Mouse (Mus musculus): ENCODE data around the gene Slc27a5. TPM values are rescaled to one million over a fixed set of nuclear protein-coding genes. Genes with fewer than 3 reads are reported as not detected.
A peak's percentile ranks its signal among the peaks of the same experiment; 100 is the strongest.

Gene Slc27a5
- polyA plus RNA-seq, 1 experiment from 2014 or later, result 0.75 TPM

DNA sequence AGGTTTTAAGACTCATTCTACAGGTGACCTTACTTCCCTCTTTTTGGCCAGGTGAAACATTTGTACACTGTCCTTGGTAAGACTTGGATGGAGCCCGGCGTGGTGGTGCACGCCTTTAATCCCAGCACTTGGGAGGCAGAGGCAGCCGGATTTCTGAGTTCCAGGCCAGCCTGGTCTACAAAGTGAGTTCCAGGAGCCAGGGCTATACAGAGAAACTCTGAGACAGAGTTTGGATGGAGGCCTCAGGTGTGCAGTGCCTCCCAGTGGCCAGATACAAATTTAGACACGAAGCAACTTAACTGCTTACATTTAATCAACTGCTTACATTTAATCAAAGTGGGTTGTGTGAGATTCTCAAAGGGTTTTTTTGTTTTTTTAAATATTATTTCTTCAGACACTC, 33.1 kb upstream of the Slc27a5 start:
- Histone ChIP-seq H3K27me3 (replicated peaks; ENCODE audit: control insufficient read depth, insufficient read depth, low read length) (no peaks in the 10 kb centered on the region), H3K9ac (replicated peaks; ENCODE audit: low read depth, low read length) (no peak overlapping the region), H3K27ac (ENCODE audit: low read length) (no peak overlapping the region), H3K4me2 (ENCODE audit: low read length) (no peak overlapping the region), H3K4me1 (replicated peaks; ENCODE audit: control insufficient read depth, insufficient read depth, low read length) (peaks cover 29% of the 10 kb centered on the region), H3K4me3 (replicated peaks; ENCODE audit: low read length) (no peak overlapping the region), H3K9me3 (ENCODE audit: control insufficient read depth, low read length) (no peaks in the 10 kb centered on the region), H3K36me3 (ENCODE audit: control insufficient read depth, insufficient read depth) (peaks cover 67% of the 10 kb centered on the region)
- WGBS, result 76% methylated on average over 5 of the region's 5 CpGs
- ATAC-seq, result no peak

GRCm38 (mm10) chr7:13028986-13029385, 31.0 kb upstream of the Slc27a5 start:
- WGBS, result 81% methylated on average over 4 of the region's 4 CpGs

DNA sequence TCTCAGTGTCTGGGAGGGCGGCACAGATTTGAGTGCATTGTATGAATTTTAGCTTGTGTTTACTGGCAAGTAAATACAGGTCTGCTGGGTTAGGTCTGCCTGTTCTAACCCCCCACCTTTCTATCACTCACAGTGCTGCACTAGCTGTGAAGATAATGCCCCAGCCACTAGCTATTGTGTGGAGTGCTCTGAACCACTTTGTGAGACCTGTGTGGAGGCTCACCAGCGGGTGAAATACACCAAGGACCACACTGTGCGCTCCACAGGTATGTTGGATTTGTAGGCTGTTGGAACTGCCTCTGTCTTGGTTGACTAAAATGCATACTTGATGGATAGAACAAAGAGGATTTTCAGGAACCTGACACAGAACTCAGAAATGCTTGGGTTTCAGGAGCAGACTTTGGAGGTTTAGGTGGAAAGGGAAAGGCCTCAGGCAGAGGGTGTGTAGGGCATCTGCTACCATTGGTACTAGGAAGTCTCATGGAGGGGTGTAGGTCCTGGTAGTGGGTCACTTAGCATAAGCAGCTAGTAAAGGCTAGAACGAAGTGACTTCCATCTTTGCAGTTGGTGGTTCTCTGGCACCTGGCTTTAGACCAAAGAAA, 27.6 kb upstream of the Slc27a5 start:
- H3K9me3 ChIP-seq (ENCODE audit: control insufficient read depth, low read length), result no peaks in the 10 kb centered on the region
- H3K9ac ChIP-seq (replicated peaks; ENCODE audit: low read depth, low read length), result peak overlapping the region; percentile 90
- peaks cover 45% of the 10 kb centered on the region for H3K36me3 ChIP-seq (ENCODE audit: control insufficient read depth, insufficient read depth)
- ATAC-seq, result no peak
- no peak overlapping the region for H3K27ac ChIP-seq (ENCODE audit: low read length)
- H3K4me1 ChIP-seq (replicated peaks; ENCODE audit: control insufficient read depth, insufficient read depth, low read length), result peaks cover 28% of the 10 kb centered on the region
- no peaks in the 10 kb centered on the region for H3K27me3 ChIP-seq (replicated peaks; ENCODE audit: control insufficient read depth, insufficient read depth, low read length)
- H3K4me3 ChIP-seq (replicated peaks; ENCODE audit: low read length), result peak overlapping the region; percentile 90
- peak overlapping the region; percentile 97 for H3K4me2 ChIP-seq (ENCODE audit: low read length)
- WGBS, result 29% methylated on average over 4 of the region's 4 CpGs

More at GRCm38 (mm10) chr7:13028986-13029385, 31.0 kb upstream of the Slc27a5 start:
- Histone ChIP-seq H3K4me1 (replicated peaks; ENCODE audit: control insufficient read depth, insufficient read depth, low read length) (peaks cover 28% of the 10 kb centered on the region), H3K4me3 (replicated peaks; ENCODE audit: low read length) (no peak overlapping the region), H3K9me3 (ENCODE audit: control insufficient read depth, low read length) (no peaks in the 10 kb centered on the region), H3K27me3 (replicated peaks; ENCODE audit: control insufficient read depth, insufficient read depth, low read length) (no peaks in the 10 kb centered on the region), H3K27ac (ENCODE audit: low read length) (no peak overlapping the region), H3K4me2 (ENCODE audit: low read length) (no peak overlapping the region), H3K9ac (replicated peaks; ENCODE audit: low read depth, low read length) (no peak overlapping the region), H3K36me3 (ENCODE audit: control insufficient read depth, insufficient read depth) (peaks cover 57% of the 10 kb centered on the region)
- ATAC-seq, result no peak

GRCm38 (mm10) chr7:13024805-13025204, 26.8 kb upstream of the Slc27a5 start:
- H3K9me3 ChIP-seq (ENCODE audit: control insufficient read depth, low read length), result no peaks in the 10 kb centered on the region
- H3K36me3 ChIP-seq (ENCODE audit: control insufficient read depth, insufficient read depth), result peaks cover 37% of the 10 kb centered on the region
- H3K27me3 ChIP-seq (replicated peaks; ENCODE audit: control insufficient read depth, insufficient read depth, low read length), result no peaks in the 10 kb centered on the region
- H3K4me3 ChIP-seq (replicated peaks; ENCODE audit: low read length), result peak overlapping the region; percentile 90
- H3K9ac ChIP-seq (replicated peaks; ENCODE audit: low read depth, low read length), result peak overlapping the region; percentile 90
- peak overlapping the region; percentile 97 for H3K4me2 ChIP-seq (ENCODE audit: low read length)
- WGBS, result 0% methylated on average over 39 of the region's 44 CpGs
- peak; percentile 54 for ATAC-seq
- H3K27ac ChIP-seq (ENCODE audit: low read length), result peak overlapping the region; percentile 100
- peaks cover 28% of the 10 kb centered on the region for H3K4me1 ChIP-seq (replicated peaks; ENCODE audit: control insufficient read depth, insufficient read depth, low read length)

GRCm38 (mm10) chr7:13023928-13024731, 26.1 kb upstream of the Slc27a5 start:
- Histone ChIP-seq H3K27me3 (replicated peaks; ENCODE audit: control insufficient read depth, insufficient read depth, low read length) (no peaks in the 10 kb centered on the region), H3K27ac (ENCODE audit: low read length) (peak overlapping the region; percentile 100), H3K4me3 (replicated peaks; ENCODE audit: low read length) (peak overlapping the region; percentile 90), H3K4me1 (replicated peaks; ENCODE audit: control insufficient read depth, insufficient read depth, low read length) (peaks cover 28% of the 10 kb centered on the region), H3K9ac (replicated peaks; ENCODE audit: low read depth, low read length) (peak overlapping the region; percentile 90), H3K36me3 (ENCODE audit: control insufficient read depth, insufficient read depth) (peaks cover 30% of the 10 kb centered on the region), H3K9me3 (ENCODE audit: control insufficient read depth, low read length) (no peaks in the 10 kb centered on the region), H3K4me2 (ENCODE audit: low read length) (peak overlapping the region; percentile 97)
- peak; percentile 89 for ATAC-seq
- WGBS, result under 1% methylated on average over 92 of the region's 95 CpGs

GRCm38 (mm10) chr7:13022773-13023535, 25.0 kb upstream of the Slc27a5 start:
- Histone ChIP-seq H3K27ac (ENCODE audit: low read length) (peak overlapping the region; percentile 100), H3K9ac (replicated peaks; ENCODE audit: low read depth, low read length) (peak overlapping the region; percentile 52), H3K4me1 (replicated peaks; ENCODE audit: control insufficient read depth, insufficient read depth, low read length) (peaks cover 28% of the 10 kb centered on the region), H3K36me3 (ENCODE audit: control insufficient read depth, insufficient read depth) (peaks cover 18% of the 10 kb centered on the region), H3K4me2 (ENCODE audit: low read length) (peak overlapping the region; percentile 97), H3K9me3 (ENCODE audit: control insufficient read depth, low read length) (no peaks in the 10 kb centered on the region), H3K4me3 (replicated peaks; ENCODE audit: low read length) (peak overlapping the region; percentile 90), H3K27me3 (replicated peaks; ENCODE audit: control insufficient read depth, insufficient read depth, low read length) (no peaks in the 10 kb centered on the region)
- 4% methylated on average over 31 of the region's 31 CpGs for WGBS
- ATAC-seq, result peak; percentile 16

DNA sequence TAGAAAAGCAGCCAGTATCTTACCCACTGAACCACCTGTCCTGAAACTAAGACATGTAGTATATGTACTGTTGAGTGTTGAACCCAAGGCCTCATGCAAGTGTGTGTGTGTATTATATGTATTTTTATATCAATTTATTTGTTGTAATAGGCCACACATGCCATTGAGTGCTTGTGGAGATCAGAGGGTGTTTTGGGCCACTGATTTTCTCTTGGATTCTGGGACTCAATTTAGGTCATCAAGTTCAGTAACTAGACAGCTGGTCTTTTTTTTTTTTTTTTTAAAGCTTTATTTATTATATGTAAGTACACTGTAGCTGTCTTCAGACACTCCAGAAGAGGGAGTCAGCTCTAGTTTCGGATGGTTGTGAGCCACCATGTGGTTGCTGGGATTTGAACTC, 17.2 kb upstream of the Slc27a5 start:
- no peak overlapping the region for H3K9ac ChIP-seq (replicated peaks; ENCODE audit: low read depth, low read length)
- 91% methylated on average over 1 of the region's 1 CpGs for WGBS
- H3K27me3 ChIP-seq (replicated peaks; ENCODE audit: control insufficient read depth, insufficient read depth, low read length), result no peaks in the 10 kb centered on the region
- ATAC-seq, result no peak
- H3K36me3 ChIP-seq (ENCODE audit: control insufficient read depth, insufficient read depth), result no peaks in the 10 kb centered on the region
- peaks cover 5% of the 10 kb centered on the region for H3K4me1 ChIP-seq (replicated peaks; ENCODE audit: control insufficient read depth, insufficient read depth, low read length)
- no peak overlapping the region for H3K27ac ChIP-seq (ENCODE audit: low read length)
- H3K9me3 ChIP-seq (ENCODE audit: control insufficient read depth, low read length), result no peaks in the 10 kb centered on the region
- no peak overlapping the region for H3K4me2 ChIP-seq (ENCODE audit: low read length)
- H3K4me3 ChIP-seq (replicated peaks; ENCODE audit: low read length), result no peak overlapping the region

DNA sequence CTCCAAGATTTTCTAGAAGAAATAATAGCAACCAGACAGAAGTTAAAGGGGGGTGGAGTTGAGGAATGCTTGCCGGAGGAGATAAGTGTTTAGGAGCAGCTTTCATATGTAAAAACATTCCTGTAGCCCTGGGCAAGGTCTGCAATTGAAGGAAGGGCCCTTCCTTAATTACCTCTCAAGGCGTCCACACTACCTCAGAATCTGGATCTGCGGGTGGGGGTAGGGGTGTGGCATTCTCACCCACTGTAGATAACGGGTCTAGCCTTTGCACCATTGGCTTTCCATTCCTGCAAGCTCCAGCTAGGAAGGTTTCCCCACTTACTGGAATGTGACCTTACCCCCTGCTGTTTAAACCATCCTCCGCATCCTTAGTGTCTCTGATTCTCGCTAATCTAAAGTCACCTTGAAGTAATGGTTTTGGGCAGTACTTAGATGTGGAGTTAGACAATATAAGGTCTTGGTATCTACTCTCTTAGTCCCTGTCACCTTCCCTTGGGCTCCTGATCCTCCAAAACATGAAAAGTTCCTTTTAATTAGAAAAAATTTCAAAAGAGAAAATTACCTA, 16.4 kb upstream of the Slc27a5 start:
- Histone ChIP-seq H3K4me2 (ENCODE audit: low read length) (no peak overlapping the region), H3K27ac (ENCODE audit: low read length) (no peak overlapping the region), H3K27me3 (replicated peaks; ENCODE audit: control insufficient read depth, insufficient read depth, low read length) (no peaks in the 10 kb centered on the region), H3K9ac (replicated peaks; ENCODE audit: low read depth, low read length) (no peak overlapping the region), H3K36me3 (ENCODE audit: control insufficient read depth, insufficient read depth) (no peaks in the 10 kb centered on the region), H3K4me3 (replicated peaks; ENCODE audit: low read length) (no peak overlapping the region), H3K4me1 (replicated peaks; ENCODE audit: control insufficient read depth, insufficient read depth, low read length) (peaks cover 7% of the 10 kb centered on the region), H3K9me3 (ENCODE audit: control insufficient read depth, low read length) (no peaks in the 10 kb centered on the region)
- 46% methylated on average over 6 of the region's 6 CpGs for WGBS
- ATAC-seq, result no peak

DNA sequence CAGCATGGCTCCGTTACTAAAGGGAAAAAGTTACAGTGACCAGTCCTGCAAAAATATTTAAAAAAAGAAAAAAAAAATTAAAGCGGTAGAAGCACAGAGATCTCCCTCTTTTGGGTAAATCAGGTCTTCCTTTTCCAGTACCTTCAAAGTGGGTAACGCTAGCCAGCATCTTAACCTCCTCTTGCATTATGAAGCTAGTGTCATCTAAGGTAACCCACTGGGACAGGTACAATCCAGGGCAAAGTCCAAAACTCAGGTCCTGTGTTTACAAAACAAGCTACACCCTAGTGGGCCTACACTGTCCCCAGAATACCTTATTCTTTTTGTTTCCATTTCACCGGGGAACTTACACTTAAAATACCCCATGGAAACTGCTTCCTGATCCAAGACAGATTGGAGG, 15.7 kb upstream of the Slc27a5 start:
- 60% methylated on average over 4 of the region's 4 CpGs for WGBS
- Histone ChIP-seq H3K27me3 (replicated peaks; ENCODE audit: control insufficient read depth, insufficient read depth, low read length) (no peaks in the 10 kb centered on the region), H3K4me1 (replicated peaks; ENCODE audit: control insufficient read depth, insufficient read depth, low read length) (peaks cover 10% of the 10 kb centered on the region), H3K36me3 (ENCODE audit: control insufficient read depth, insufficient read depth) (no peaks in the 10 kb centered on the region), H3K9me3 (ENCODE audit: control insufficient read depth, low read length) (no peaks in the 10 kb centered on the region), H3K4me2 (ENCODE audit: low read length) (no peak overlapping the region), H3K4me3 (replicated peaks; ENCODE audit: low read length) (no peak overlapping the region), H3K9ac (replicated peaks; ENCODE audit: low read depth, low read length) (no peak overlapping the region), H3K27ac (ENCODE audit: low read length) (no peak overlapping the region)
- ATAC-seq, result no peak
